Mouse (Mus musculus) intestine, postnatal 0 days (tissue): ENCODE measurements around the gene Fkbp2. TPM values are rescaled to one million over a fixed set of nuclear protein-coding genes. Genes with fewer than 3 reads are reported as not detected.

ENCODE experiments used
- ATAC-seq: fragments of 200-750 bp; cut with Nextera tagmentation; 2 replicates; pipeline ENCODE4 v1.8.0; 2017; ENCODE audit warnings: mild to moderate bottlenecking, moderate TSS enrichment, moderate library complexity
- H3K27ac ChIP-seq: fragments of 300-500 bp; sonication (generic); 2 replicates; pipeline ENCODE4 v1.5.1; 2014; ENCODE audit warnings: mild to moderate bottlenecking, low read depth, low read length, moderate library complexity
- H3K27me3 ChIP-seq: fragments of 300-500 bp; sonication (generic); replicated peaks from 2 replicates; pipeline ENCODE4 v1.6.1; 2014; ENCODE audit warnings: low read length, mixed read lengths; ENCODE audit not compliant: control insufficient read depth, insufficient read depth
- H3K36me3 ChIP-seq: fragments of 300-500 bp; sonication (generic); 2 replicates; pipeline ENCODE4 v1.6.1; 2014; ENCODE audit warnings: mild to moderate bottlenecking, moderate library complexity; ENCODE audit not compliant: control insufficient read depth, insufficient read depth
- H3K4me1 ChIP-seq: fragments of 300-500 bp; sonication (generic); replicated peaks from 2 replicates; pipeline ENCODE4 v1.6.1; 2014; ENCODE audit warnings: antibody characterized with exemption, low read length, mixed read lengths; ENCODE audit not compliant: control insufficient read depth, insufficient read depth
- H3K4me2 ChIP-seq: fragments of 300-500 bp; sonication (generic); replicated peaks from 2 replicates; pipeline ENCODE4 v1.6.1; 2014; ENCODE audit warnings: low read depth, mild to moderate bottlenecking, moderate library complexity
- H3K4me3 ChIP-seq: fragments of 300-500 bp; sonication (generic); 2 replicates; pipeline ENCODE4 v1.5.1; 2014; ENCODE audit warnings: low read depth, low read length
- H3K9ac ChIP-seq: fragments of 300-500 bp; sonication (generic); 2 replicates; pipeline ENCODE4 v1.6.1; 2014; ENCODE audit warnings: mild to moderate bottlenecking, low read depth, low read length
- H3K9me3 ChIP-seq: fragments of 300-500 bp; sonication (generic); 2 replicates; pipeline ENCODE4 v1.6.1; 2016; ENCODE audit warnings: mixed run types; ENCODE audit not compliant: control insufficient read depth
- CTCF ChIP-seq: sonication (generic); IDR thresholded peaks from 2 replicates; pipeline ENCODE4 v1.5.1; 2016; ENCODE audit warnings: low read depth, mild to moderate bottlenecking, control low read depth, antibody characterized with exemption, moderate library complexity
- WGBS: fragments of 180-500 bp; shearing (Covaris S2); extraction: QIAGEN DNeasy Blood & Tissue Kit; methylation state at CpG from one replicate; pipeline ENCODE4 v1.1.7; 2014; 5-methylcytosine and 5-hydroxymethylcytosine counted together
- polyA plus RNA-seq: library from polyadenylated mRNA; unstranded; fragments of >200 nt; fragmentation: Nextera tagmentation; extraction: Ambion mirVana; gene quantifications from 2 replicates; pipeline ENCODE4 v1.2.1, GENCODE M21; 2015

Gene Fkbp2
- polyA plus RNA-seq, 1 experiment from 2014 or later, result 142 TPM

DNA sequence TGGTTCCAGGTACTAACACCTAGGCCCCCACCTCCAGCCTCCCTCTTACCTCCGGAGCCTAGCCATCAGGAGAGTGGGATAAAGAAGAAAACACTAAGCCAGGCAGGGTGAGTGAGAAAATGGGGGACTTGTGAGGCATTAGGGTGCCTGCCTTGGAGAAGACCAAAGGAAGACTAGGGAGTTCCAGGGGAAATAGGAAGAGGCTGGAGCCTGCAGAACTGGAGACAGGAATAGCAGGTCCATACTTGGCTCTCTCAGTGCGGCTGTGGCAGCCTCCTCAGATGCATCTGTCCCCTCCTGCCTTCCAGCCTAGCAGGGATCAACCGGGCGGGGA is 47.2 kb downstream of the Fkbp2 start:
- no peak for ATAC-seq
- no peaks in the 10 kb centered on the region for H3K36me3 ChIP-seq
- H3K4me1 ChIP-seq, result peaks cover 6% of the 10 kb centered on the region
- H3K27me3 ChIP-seq, result peaks cover 53% of the 10 kb centered on the region
- peak overlapping the region; percentile 74; the same call in 1 of the 2 replicates for H3K4me2 ChIP-seq
- TF ChIP-seq CTCF, result no peak
- H3K27ac ChIP-seq, result no peak overlapping the region
- H3K9ac ChIP-seq, result no peak overlapping the region
- H3K9me3 ChIP-seq, result no peaks in the 10 kb centered on the region
- 26% methylated on average over 4 of the region's 4 CpGs for WGBS
- peak overlapping the region; percentile 42; the same call in 1 of the 2 replicates for H3K4me3 ChIP-seq

- 39% methylated on average over 1 of the region's 1 CpGs for WGBS
- H3K27me3 ChIP-seq, result peaks cover 63% of the 10 kb centered on the region
Observed at GRCm38 (mm10) chr19:6932018-6932417, 48.3 kb downstream of the Fkbp2 start.

DNA sequence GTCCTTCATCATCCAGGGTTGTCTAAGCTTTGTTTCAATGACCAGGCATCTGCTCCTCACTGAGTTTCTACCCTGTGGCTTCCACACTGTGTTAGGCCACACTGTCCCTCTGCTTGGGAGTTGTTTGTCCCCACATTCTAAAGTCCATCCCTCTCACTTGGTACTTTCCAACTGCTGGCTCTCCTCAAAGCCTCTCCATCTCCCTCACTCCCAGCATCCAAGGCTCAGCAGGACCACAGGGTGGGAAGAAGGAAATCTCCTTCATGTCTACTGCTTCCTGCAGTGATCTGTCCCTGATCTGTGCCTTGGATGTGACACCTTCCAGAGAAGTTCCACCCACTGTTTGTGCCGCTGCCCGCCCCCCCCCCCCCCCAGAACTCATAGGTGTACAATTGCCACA is 49.3 kb downstream of the Fkbp2 start:
- Histone ChIP-seq H3K36me3 (no peaks in the 10 kb centered on the region), H3K27me3 (peaks cover 71% of the 10 kb centered on the region), H3K4me3 (no peak overlapping the region), H3K4me1 (peaks cover 6% of the 10 kb centered on the region), H3K27ac (no peak overlapping the region), H3K4me2 (no peak overlapping the region), H3K9me3 (no peaks in the 10 kb centered on the region), H3K9ac (no peak overlapping the region)
- no peak for ATAC-seq
- no peak for TF ChIP-seq CTCF
- WGBS, result no CpG with 5 or more reads among the region's 2 CpGs

More at GRCm38 (mm10) chr19:6932018-6932417, 48.3 kb downstream of the Fkbp2 start:
- Histone ChIP-seq H3K4me1 (peaks cover 6% of the 10 kb centered on the region), H3K27ac (no peak overlapping the region), H3K36me3 (no peaks in the 10 kb centered on the region), H3K4me3 (no peak overlapping the region), H3K4me2 (no peak overlapping the region), H3K9me3 (no peaks in the 10 kb centered on the region), H3K9ac (no peak overlapping the region)
- no peak for ATAC-seq
- no peak for TF ChIP-seq CTCF

DNA sequence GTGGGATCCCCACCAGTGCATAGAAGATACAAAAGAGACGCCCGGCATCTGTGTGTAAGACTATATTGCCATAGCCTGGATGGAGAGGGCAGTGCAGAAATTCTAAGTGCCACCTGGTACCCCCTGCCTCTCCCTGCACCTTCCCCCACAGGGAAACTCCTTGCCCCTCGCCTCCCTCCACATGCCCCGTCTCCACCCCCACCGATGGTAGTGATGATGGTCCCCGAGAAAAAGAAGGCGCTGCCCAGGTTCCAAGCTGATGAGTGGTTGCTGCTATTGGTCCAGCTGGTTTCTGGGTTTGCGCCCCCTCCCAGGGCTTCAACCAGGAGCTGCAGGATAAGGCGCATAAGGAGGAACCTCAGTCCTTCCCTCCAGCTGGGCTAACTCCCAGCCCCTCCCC is 52.2 kb downstream of the Fkbp2 start:
- Histone ChIP-seq H3K27me3 (peaks cover 55% of the 10 kb centered on the region), H3K9me3 (no peaks in the 10 kb centered on the region), H3K4me1 (peaks cover 7% of the 10 kb centered on the region; the same call in 1 of the 2 replicates), H3K9ac (no peak overlapping the region), H3K27ac (no peak overlapping the region), H3K4me3 (no peak overlapping the region; the same call in 1 of the 2 replicates), H3K36me3 (no peaks in the 10 kb centered on the region), H3K4me2 (no peak overlapping the region)
- WGBS, result 24% methylated on average over 9 of the region's 9 CpGs
- no peak for ATAC-seq
- TF ChIP-seq CTCF, result no peak

Other genes with a start within 250 kb of the Fkbp2 start
- 15.7 and 16.7 TPM in 2 replicates for gene Rps6ka4, start 139.9 kb downstream of the Fkbp2 start, polyA plus RNA-seq
- 1.4 and 1.7 TPM in 2 replicates for gene Ccdc88b, start 122.3 kb downstream of the Fkbp2 start, polyA plus RNA-seq
- 52.0 and 54.4 TPM in 2 replicates for gene Trmt112, start 70.8 kb downstream of the Fkbp2 start, polyA plus RNA-seq
- 910 and 912 TPM in 2 replicates for gene Prdx5, start 70.4 kb downstream of the Fkbp2 start, polyA plus RNA-seq
- 63.6 TPM in 2 replicates for gene Esrra, start 58.7 kb downstream of the Fkbp2 start, polyA plus RNA-seq
- 0.65 and 0.76 TPM in 2 replicates for gene Catsperz, start 55.1 kb downstream of the Fkbp2 start, polyA plus RNA-seq
- 0.21 and 0.38 TPM in 2 replicates for gene Kcnk4, start 46.0 kb downstream of the Fkbp2 start, polyA plus RNA-seq
- gene Bad, start 38.6 kb downstream of the Fkbp2 start, polyA plus RNA-seq, result 66.2 and 70.1 TPM in 2 replicates
- gene Gpr137, start 38.0 kb downstream of the Fkbp2 start, polyA plus RNA-seq, result 20.0 and 20.9 TPM in 2 replicates
- gene Ppp1r14b, start 5.5 kb downstream of the Fkbp2 start, polyA plus RNA-seq, result 102 and 105 TPM in 2 replicates
- gene Plcb3, start 4.0 kb downstream of the Fkbp2 start, polyA plus RNA-seq, result 107 and 123 TPM in 2 replicates
- 23.2 and 25.2 TPM in 2 replicates for gene Vegfb, start 7.2 kb upstream of the Fkbp2 start, polyA plus RNA-seq
- 32.3 and 35.1 TPM in 2 replicates for gene Dnajc4, start 12.1 kb upstream of the Fkbp2 start, polyA plus RNA-seq
- gene Nudt22, start 15.6 kb upstream of the Fkbp2 start, polyA plus RNA-seq, result 50.4 and 51.9 TPM in 2 replicates
- gene Trpt1, start 15.6 kb upstream of the Fkbp2 start, polyA plus RNA-seq, result 7.6 and 10.2 TPM in 2 replicates
- 8.9 and 9.3 TPM in 2 replicates for gene Fermt3, start 39.0 kb upstream of the Fkbp2 start, polyA plus RNA-seq
- 46.2 and 47.8 TPM in 2 replicates for gene Stip1, start 59.5 kb upstream of the Fkbp2 start, polyA plus RNA-seq
- gene Macrod1, start 76.3 kb upstream of the Fkbp2 start, polyA plus RNA-seq, result 14.4 and 15.1 TPM in 2 replicates
- 0.75 and 0.82 TPM in 2 replicates for gene Flrt1, start 125.2 kb upstream of the Fkbp2 start, polyA plus RNA-seq
- gene Otub1, start 225.8 kb upstream of the Fkbp2 start, polyA plus RNA-seq, result 121 and 126 TPM in 2 replicates
- 2,194 and 2,204 TPM in 2 replicates for gene Cox8a, start 237.1 kb upstream of the Fkbp2 start, polyA plus RNA-seq